In the genomic region with DNA sequence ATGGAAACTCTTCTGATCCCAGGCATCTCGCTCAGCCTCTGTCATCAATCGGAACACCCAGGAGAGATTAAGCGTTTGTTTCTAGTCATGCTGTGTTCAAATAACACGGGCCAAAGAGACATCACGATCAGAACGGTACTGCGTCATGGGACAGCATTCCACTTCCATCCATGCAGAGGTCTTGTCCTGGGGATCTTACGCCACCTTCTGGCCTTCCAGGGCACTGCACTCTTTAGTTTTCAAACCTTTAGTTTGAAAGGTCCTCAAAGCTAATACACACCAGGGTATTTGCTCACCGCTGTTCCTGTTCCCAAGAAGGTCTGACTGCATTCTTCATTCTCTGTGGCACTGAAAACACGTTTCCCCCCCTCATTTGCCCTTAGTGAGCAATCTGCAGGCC, we compare ENCODE assay signal across 16 mouse cellular contexts.
A peak's percentile ranks its signal among the peaks of the same experiment; 100 is the strongest.
DNase-seq lines count a peak whose midpoint lies in the region; ATAC-seq and TF ChIP-seq lines count a peak whose summit lies in the region.
"Had no signal": no experiment of that assay in that cellular context is flagged by ENCODE, and none has a peak within 500 bp of the region (broad histone marks: within the 10 kb centered on the region; RNA-seq: fewer than 3 reads in every experiment).

No protein-coding gene starts in this region.

- peak; percentile 46 for TF ChIP-seq CTCF in kidney, postnatal 0 days (IDR thresholded peaks at IDR 0.05; ENCODE audit: low read depth)
- TF ChIP-seq CTCF in testis, adult 2 months (IDR thresholded peaks at IDR 0.05; ENCODE audit: control insufficient read depth, insufficient read depth, insufficient replicate concordance, low read depth, low read length), result peak; percentile 70; the same call in 1 of the 2 replicates

- no peaks in the 10 kb centered on the region for H3K27me3 ChIP-seq in kidney, postnatal 0 days (ENCODE audit: insufficient read depth, low read length)
- no peaks in the 10 kb centered on the region for H3K27me3 ChIP-seq in testis, adult 2 months (ENCODE audit: control insufficient read depth, insufficient read depth, low read length)
- no peaks in the 10 kb centered on the region for H3K27me3 ChIP-seq in embryonic facial prominence, embryonic 10.5 days (replicated peaks; ENCODE audit: low read depth, poor library complexity, severe bottlenecking)
- H3K27me3 ChIP-seq: embryonic facial prominence, embryonic 13.5 days; heart, embryonic 13.5 days had no signal

- H3K36me3 ChIP-seq in kidney, postnatal 0 days (ENCODE audit: insufficient read depth, low read length), result no peaks in the 10 kb centered on the region
- H3K36me3 ChIP-seq in testis, adult 2 months (ENCODE audit: control insufficient read depth, insufficient read depth, low read length), result no peaks in the 10 kb centered on the region
- no peaks in the 10 kb centered on the region for H3K36me3 ChIP-seq in embryonic facial prominence, embryonic 10.5 days (replicated peaks)
- H3K36me3 ChIP-seq: embryonic facial prominence, embryonic 13.5 days; heart, embryonic 13.5 days; midbrain, embryonic 13.5 days had no signal

- H3K27ac ChIP-seq in kidney, postnatal 0 days, result no peak overlapping the region
- H3K27ac ChIP-seq in testis, adult 2 months (ENCODE audit: control insufficient read depth, insufficient read depth, low read depth, low read length), result no peak overlapping the region
- H3K27ac ChIP-seq in embryonic facial prominence, embryonic 10.5 days (replicated peaks), result no peak overlapping the region
- H3K27ac ChIP-seq: embryonic facial prominence, embryonic 13.5 days; heart, embryonic 13.5 days; midbrain, embryonic 13.5 days had no signal

- H3K4me2 ChIP-seq in kidney, postnatal 0 days (ENCODE audit: low read length), result no peak overlapping the region
- H3K4me2 ChIP-seq: embryonic facial prominence, embryonic 13.5 days; heart, embryonic 13.5 days; midbrain, embryonic 13.5 days had no signal

- ATAC-seq in kidney, postnatal 0 days (replicated peaks; ENCODE audit: low FRiP score, low read depth), result no peak
- ATAC-seq: CD4-positive, CD25-positive, alpha-beta regulatory T cell, adult 4 months; midbrain, embryonic 13.5 days had no signal

- DNase-seq in kidney, postnatal 0 days (ENCODE audit: low spot score), result no peak
- no peak for DNase-seq in kidney, postnatal 10 days
- no peak for DNase-seq in testis, postnatal 14 days (ENCODE audit: low spot score)
- peak; percentile 82 for DNase-seq in ZHBTc4 (ENCODE audit: low read depth, low spot score)
- no peak for DNase-seq in embryonic facial prominence, embryonic 10.5 days (ENCODE audit: low spot score)
- DNase-seq in retina, postnatal 1 day, result no peak
- DNase-seq: adrenal gland, postnatal 14 days; gastrocnemius, postnatal 25 days; kidney, postnatal 14 days; left cerebral cortex, postnatal 4 days; right cerebral cortex, postnatal 25 days had no signal

- TF ChIP-seq POLR2A in testis, adult 2 months (IDR thresholded peaks at IDR 0.05; ENCODE audit: control insufficient read depth, low read depth, low read length), result no peak

- H3K4me3 ChIP-seq in kidney, postnatal 0 days (replicated peaks; ENCODE audit: low read depth, low read length), result no peak overlapping the region
- no peak overlapping the region for H3K4me3 ChIP-seq in testis, adult 2 months (ENCODE audit: control insufficient read depth, low read depth, low read length)
- H3K4me3 ChIP-seq in embryonic facial prominence, embryonic 10.5 days, result no peak overlapping the region
- H3K4me3 ChIP-seq: embryonic facial prominence, embryonic 13.5 days; heart, embryonic 13.5 days; midbrain, embryonic 13.5 days had no signal

- H3K9me3 ChIP-seq in kidney, postnatal 0 days (replicated peaks; ENCODE audit: low read length), result no peaks in the 10 kb centered on the region
- H3K9me3 ChIP-seq in embryonic facial prominence, embryonic 10.5 days, result no peaks in the 10 kb centered on the region
- H3K9me3 ChIP-seq: embryonic facial prominence, embryonic 13.5 days; heart, embryonic 13.5 days; midbrain, embryonic 13.5 days had no signal

- H3K4me1 ChIP-seq in kidney, postnatal 0 days (replicated peaks; ENCODE audit: insufficient read depth, low read length), result no peaks in the 10 kb centered on the region
- no peaks in the 10 kb centered on the region for H3K4me1 ChIP-seq in testis, adult 2 months (ENCODE audit: control insufficient read depth, insufficient read depth, low read length)
- peaks cover 10% of the 10 kb centered on the region for H3K4me1 ChIP-seq in embryonic facial prominence, embryonic 10.5 days

- H3K9ac ChIP-seq in kidney, postnatal 0 days (ENCODE audit: low read depth, low read length), result no peak overlapping the region
- H3K9ac ChIP-seq: embryonic facial prominence, embryonic 13.5 days; heart, embryonic 13.5 days; midbrain, embryonic 13.5 days had no signal

- 90% methylated on average over 10 of the region's 10 CpGs for WGBS in kidney, postnatal 0 days
- 91% methylated on average over 10 of the region's 10 CpGs for WGBS in embryonic facial prominence, embryonic 10.5 days
